Mouse (Mus musculus) liver, postnatal 0 days (tissue): ENCODE results near the gene Gosr2.
"Not testable (repeated sequence)": the region's sequence is repeated elsewhere in the genome, so short reads cannot be mapped to it uniquely, and the experiment has no call there.

Experiments used
- CTCF ChIP-seq: sonication (generic); IDR thresholded peaks from 2 replicates; pipeline ENCODE4 v1.5.1; 2016; ENCODE audit warnings: antibody characterized with exemption, low read depth
- EP300 ChIP-seq: IDR thresholded peaks from 2 replicates; pipeline ENCODE4 v1.6.1; 2016; ENCODE audit warnings: antibody characterized with exemption, low read depth, mild to moderate bottlenecking

- TF ChIP-seq CTCF: peak; percentile 64
- TF ChIP-seq EP300: not testable (repeated sequence)
Measured at GRCm38 (mm10) chr11:103677042-103677441, 20.7 kb downstream of the Gosr2 start.
